Mouse (Mus musculus) hindbrain, embryonic 11.5 days (tissue): ENCODE data around the gene Strap. TPM values are rescaled to one million over a fixed set of nuclear protein-coding genes. Genes with fewer than 3 reads are reported as not detected.

ENCODE experiments used
- ATAC-seq: fragments of 200-750 bp; cut with Nextera tagmentation; 2 replicates; pipeline ENCODE4 v1.8.0; 2017; ENCODE audit warnings: mild to moderate bottlenecking, moderate TSS enrichment, moderate library complexity; ENCODE audit not compliant: low FRiP score
- DNase-seq: peaks from one replicate; pipeline ENCODE4 v3.0.0-alpha.2; 2015; ENCODE audit warnings: low spot score
- H3K27ac ChIP-seq: fragments of 300-500 bp; sonication (generic); 2 replicates; pipeline ENCODE4 v1.5.1; 2014; ENCODE audit warnings: mild to moderate bottlenecking, low read depth, low read length
- H3K27me3 ChIP-seq: fragments of 300-500 bp; sonication (generic); 2 replicates; pipeline ENCODE4 v1.6.1; 2014; ENCODE audit warnings: mild to moderate bottlenecking, low read length, moderate library complexity, mixed read lengths; ENCODE audit not compliant: control insufficient read depth, insufficient read depth
- H3K36me3 ChIP-seq: fragments of 300-500 bp; sonication (generic); 2 replicates; pipeline ENCODE4 v1.6.1; 2014; ENCODE audit warnings: mild to moderate bottlenecking, low read length, moderate library complexity, mixed read lengths; ENCODE audit not compliant: control insufficient read depth, insufficient read depth
- H3K4me1 ChIP-seq: fragments of 300-500 bp; sonication (generic); replicated peaks from 2 replicates; pipeline ENCODE4 v1.6.1; 2014; ENCODE audit warnings: low read length, mixed read lengths; ENCODE audit not compliant: control insufficient read depth, insufficient read depth
- H3K4me2 ChIP-seq: fragments of 300-500 bp; sonication (generic); replicated peaks from 2 replicates; pipeline ENCODE4 v1.6.1; 2014; ENCODE audit warnings: mild to moderate bottlenecking, low read depth, low read length
- H3K4me3 ChIP-seq: fragments of 300-500 bp; sonication (generic); 2 replicates; pipeline ENCODE4 v1.5.1; 2014; ENCODE audit warnings: low read depth, low read length
- H3K9ac ChIP-seq: fragments of 300-500 bp; sonication (generic); 2 replicates; pipeline ENCODE4 v1.6.1; 2014; ENCODE audit warnings: low read depth, low read length
- H3K9me3 ChIP-seq: fragments of 300-500 bp; sonication (generic); 2 replicates; pipeline ENCODE4 v1.6.1; 2016; ENCODE audit warnings: low read length; ENCODE audit not compliant: control insufficient read depth
- WGBS: fragments of 180-500 bp; shearing (Covaris S2); extraction: QIAGEN DNeasy Blood & Tissue Kit; methylation state at CpG from one replicate; pipeline ENCODE4 v1.1.7; 2014; 5-methylcytosine and 5-hydroxymethylcytosine counted together
- polyA plus RNA-seq: library from polyadenylated mRNA; unstranded; fragments of >200 nt; fragmentation: Nextera tagmentation; extraction: Ambion mirVana; gene quantifications from 2 replicates; pipeline ENCODE4 v1.2.1, GENCODE M21; 2014

Gene Strap
- polyA plus RNA-seq, 1 experiment from 2014 or later = 245 TPM

DNA sequence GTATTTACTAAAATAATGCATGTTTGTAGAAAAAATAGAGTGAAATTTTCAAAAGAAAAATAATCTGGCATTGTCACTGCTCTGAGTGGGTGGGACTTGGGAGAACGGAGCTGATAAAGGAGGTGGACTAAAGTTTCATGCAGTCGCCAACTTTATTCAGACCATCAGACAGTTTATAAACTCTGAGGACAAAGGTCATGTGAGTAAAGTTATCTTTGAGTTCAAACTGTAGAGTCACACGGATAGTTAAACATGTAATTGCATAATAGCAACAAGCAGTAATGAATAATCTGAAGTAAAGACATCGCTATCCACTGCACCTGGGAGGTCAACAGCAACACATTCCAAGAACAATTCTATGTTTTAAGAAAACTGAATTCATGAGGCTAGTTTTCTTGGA lies 9.8 kb downstream of the Strap start:
- Histone ChIP-seq H3K9ac (no peak overlapping the region), H3K4me3 (no peak overlapping the region), H3K9me3 (no peaks in the 10 kb centered on the region), H3K4me2 (no peak overlapping the region), H3K36me3 (peaks cover 11% of the 10 kb centered on the region; the same call in 1 of the 2 replicates), H3K4me1 (no peaks in the 10 kb centered on the region), H3K27ac (no peak overlapping the region), H3K27me3 (no peaks in the 10 kb centered on the region)
- WGBS = 96% methylated on average over 4 of the region's 4 CpGs
- no peak for ATAC-seq
- DNase-seq = no peak

DNA sequence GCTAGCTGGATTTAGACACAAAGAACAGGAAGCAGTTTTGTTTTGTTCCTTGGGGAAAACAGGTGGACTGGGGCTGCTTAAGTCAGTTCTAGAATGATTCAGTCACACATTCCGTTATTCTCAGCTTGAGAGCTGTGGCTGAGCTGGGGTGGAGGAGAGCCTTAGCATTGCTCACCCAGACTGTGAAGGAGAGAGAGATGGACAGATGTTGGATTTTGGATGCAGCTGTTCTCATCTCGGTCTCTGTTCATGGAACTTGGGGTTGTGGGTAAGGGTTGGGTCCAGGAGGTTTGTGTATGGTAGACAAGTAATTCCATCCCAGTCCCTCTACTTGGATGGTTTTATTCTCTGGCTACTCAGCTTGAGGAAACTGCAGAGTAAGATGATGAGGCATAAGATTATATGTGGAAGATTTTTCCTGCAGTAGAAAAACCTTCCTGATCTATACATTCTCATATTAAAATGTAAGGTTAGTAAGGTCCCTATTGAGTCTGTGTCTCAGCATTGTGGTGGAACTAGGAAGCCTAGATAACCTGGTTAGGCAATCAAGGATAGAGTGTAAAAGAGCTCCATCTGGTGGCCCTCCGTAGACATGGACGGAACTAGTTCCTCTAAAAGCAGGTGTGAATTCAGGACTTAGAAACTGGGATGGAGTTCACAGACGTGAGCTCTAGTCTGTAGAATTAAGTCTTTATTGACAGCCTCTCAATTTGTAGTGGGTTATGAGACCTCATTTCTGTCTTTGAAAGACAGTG lies 12.5 kb downstream of the Strap start:
- DNase-seq = peak; percentile 42
- H3K36me3 ChIP-seq = peaks cover 10% of the 10 kb centered on the region; the same call in 1 of the 2 replicates

DNA sequence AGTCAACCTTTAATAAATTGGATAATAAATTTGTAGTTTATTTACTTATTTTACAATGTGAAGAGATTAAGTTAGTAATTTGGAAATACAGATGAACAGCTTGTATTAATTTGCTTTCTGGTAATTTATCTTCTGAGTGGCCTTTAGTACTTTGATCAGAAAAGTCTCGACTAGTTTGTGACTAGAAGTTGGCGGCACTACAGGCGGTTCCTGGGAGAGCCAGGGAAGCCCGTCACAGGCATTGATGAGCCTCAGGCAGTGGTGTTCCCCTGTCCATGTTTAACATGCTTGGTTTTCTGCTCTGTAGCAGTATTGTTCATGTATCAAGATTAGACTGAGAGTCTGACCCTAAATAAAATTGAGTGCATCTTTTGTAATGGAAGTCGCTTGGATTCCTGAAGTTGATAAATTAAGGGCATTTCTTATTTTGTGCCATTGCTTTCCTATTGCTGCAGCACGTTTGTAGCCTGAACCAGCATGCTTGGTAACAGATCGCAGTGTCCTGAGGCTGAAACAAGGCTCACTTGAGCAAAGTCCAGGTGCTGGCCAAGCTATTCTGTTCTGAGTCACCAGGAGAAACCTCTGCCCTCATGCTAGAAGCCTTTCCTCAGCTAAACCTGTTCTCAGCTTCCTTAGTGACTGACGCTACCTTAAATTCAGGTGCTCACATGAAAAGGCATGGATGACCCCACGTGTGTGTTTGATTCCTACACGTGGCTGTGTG lies 16.8 kb downstream of the Strap start:
- 91% methylated on average over 10 of the region's 10 CpGs for WGBS

More for the DNA sequence above, 12.5 kb downstream of the Strap start:
- 81% methylated on average over 5 of the region's 5 CpGs for WGBS
- no peak overlapping the region for H3K27ac ChIP-seq
- no peak overlapping the region for H3K4me3 ChIP-seq
- no peak overlapping the region for H3K9ac ChIP-seq
- no peaks in the 10 kb centered on the region for H3K27me3 ChIP-seq
- no peaks in the 10 kb centered on the region for H3K4me1 ChIP-seq
- no peak overlapping the region for H3K4me2 ChIP-seq
- ATAC-seq = no peak
- no peaks in the 10 kb centered on the region for H3K9me3 ChIP-seq

DNA sequence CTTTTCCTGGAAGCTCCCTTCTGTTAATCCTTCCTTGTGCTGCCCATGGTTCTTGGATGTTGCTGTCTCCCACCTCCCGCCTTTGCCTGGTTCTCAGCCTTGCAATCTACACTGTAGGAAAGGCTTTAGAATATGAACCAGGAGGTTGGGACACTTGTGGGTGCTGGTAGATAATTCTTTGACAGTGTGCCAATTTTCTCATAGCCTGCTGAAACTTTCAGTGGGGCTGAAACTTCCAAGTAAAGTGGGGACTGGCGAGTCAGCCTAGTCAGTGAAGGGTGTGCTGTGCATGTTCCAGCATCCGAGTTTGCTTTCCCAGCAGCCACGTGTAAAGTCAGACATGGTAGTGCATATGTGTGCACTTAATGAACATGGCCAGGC lies 17.4 kb downstream of the Strap start:
- H3K4me2 ChIP-seq = no peak overlapping the region

More for the DNA sequence above, 16.8 kb downstream of the Strap start:
- Histone ChIP-seq H3K4me1 (0 out of 2 replicates have a peak, but pooled peaks cover 3% of the 10 kb centered on the region), H3K9me3 (no peaks in the 10 kb centered on the region), H3K9ac (no peak overlapping the region), H3K36me3 (peaks cover 4% of the 10 kb centered on the region; the same call in 1 of the 2 replicates), H3K4me3 (no peak overlapping the region), H3K27ac (no peak overlapping the region), H3K27me3 (no peaks in the 10 kb centered on the region), H3K4me2 (no peak overlapping the region)
- ATAC-seq (no peak), DNase-seq (no peak)

DNA sequence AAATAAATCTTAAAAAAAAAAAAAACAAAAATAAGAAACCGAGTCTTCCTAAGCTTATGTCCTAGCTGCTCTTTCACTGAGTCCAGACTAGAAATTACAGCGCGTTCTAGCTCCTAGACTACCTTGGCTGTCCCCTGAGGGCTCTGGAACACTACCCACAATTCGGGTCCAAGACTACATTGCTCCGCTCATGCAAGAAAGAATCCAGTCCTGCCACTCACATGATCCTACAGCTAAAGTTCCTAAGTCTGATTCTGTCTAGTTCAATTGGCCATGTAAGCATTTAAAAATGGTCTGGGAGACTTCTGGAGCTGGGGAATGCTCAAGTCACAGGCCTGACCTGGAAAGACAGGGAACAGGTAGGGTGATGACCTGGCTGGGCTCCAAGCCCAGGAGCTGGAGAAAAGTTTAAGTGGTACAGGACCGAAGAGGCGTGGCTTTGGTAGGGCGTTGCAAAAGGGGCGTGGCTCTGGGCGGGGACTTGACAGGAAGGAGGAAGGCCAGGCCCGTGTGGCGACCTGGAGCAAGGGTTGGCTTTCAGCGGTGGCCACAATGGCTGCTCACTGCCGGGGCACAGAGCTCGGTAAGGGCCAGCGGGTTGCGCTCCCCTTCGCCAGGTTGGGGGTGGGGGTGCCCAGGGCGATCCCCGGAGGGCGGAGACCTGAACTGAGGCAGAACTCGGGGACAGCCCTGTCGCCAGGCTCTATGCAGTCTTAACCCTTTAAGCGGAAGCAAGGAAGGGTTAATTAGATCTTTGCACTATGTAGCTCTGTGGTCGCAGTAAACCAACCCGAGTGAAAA lies 19.4 kb downstream of the Strap start, which contains the start of gene Dera:
Gene Dera, plus strand, starts transcription at position 491 of the 801 bp plus-strand sequence.
- Histone ChIP-seq H3K4me2 (peak within 1 kb of the TSS; percentile 51), H3K9ac (peak within 1 kb of the TSS; percentile 68), H3K27ac (peak within 1 kb of the TSS; percentile 39; the same call in 1 of the 2 replicates), H3K9me3 (no peaks in the 10 kb centered on the region), H3K4me1 (0 out of 2 replicates have a peak, but pooled peaks cover 3% of the 10 kb centered on the region), H3K4me3 (peak within 1 kb of the TSS; percentile 63), H3K36me3 (peaks cover 4% of the 10 kb centered on the region; the same call in 1 of the 2 replicates), H3K27me3 (no peaks in the 10 kb centered on the region)
- DNase-seq (peak; percentile 87), ATAC-seq (peak; percentile 90)
- 13% methylated on average over 26 of the region's 26 CpGs for WGBS

More for the DNA sequence above, 17.4 kb downstream of the Strap start:
- Histone ChIP-seq H3K9me3 (no peaks in the 10 kb centered on the region), H3K27ac (no peak overlapping the region), H3K36me3 (peaks cover 4% of the 10 kb centered on the region; the same call in 1 of the 2 replicates), H3K4me3 (no peak overlapping the region), H3K9ac (no peak overlapping the region), H3K27me3 (no peaks in the 10 kb centered on the region), H3K4me1 (0 out of 2 replicates have a peak, but pooled peaks cover 3% of the 10 kb centered on the region)
- WGBS = 95% methylated on average over 4 of the region's 4 CpGs
- DNase-seq (no peak), ATAC-seq (no peak)

DNA sequence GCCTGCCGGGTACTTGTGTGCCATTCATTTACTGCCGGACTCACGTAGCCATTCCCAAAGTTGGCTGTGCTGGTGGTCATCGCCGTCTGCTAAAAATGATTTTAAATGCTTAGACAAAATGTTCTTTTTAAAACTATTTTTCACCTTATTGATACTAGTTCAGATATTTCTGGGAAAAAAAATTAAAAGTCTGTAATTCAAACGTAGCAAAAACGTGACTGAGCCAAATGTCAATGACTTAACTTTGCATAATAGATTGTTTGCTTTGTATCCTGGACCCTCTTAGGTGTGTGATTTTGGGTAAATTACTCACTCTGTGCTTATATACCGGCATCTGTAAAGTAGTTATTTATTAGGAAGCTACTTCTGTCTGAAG lies 20.0 kb downstream of the Strap start:
- Histone ChIP-seq H3K36me3 (no peaks in the 10 kb centered on the region; the same call in 1 of the 2 replicates), H3K4me2 (peak overlapping the region; percentile 51), H3K27me3 (no peaks in the 10 kb centered on the region), H3K9ac (peak overlapping the region; percentile 68), H3K27ac (no peak overlapping the region), H3K4me1 (0 out of 2 replicates have a peak, but pooled peaks cover 3% of the 10 kb centered on the region), H3K4me3 (peak overlapping the region; percentile 63), H3K9me3 (no peaks in the 10 kb centered on the region)
- ATAC-seq (peak; percentile 15; the same call in 1 of the 2 replicates), DNase-seq (no peak)
- 7% methylated on average over 8 of the region's 8 CpGs for WGBS

DNA sequence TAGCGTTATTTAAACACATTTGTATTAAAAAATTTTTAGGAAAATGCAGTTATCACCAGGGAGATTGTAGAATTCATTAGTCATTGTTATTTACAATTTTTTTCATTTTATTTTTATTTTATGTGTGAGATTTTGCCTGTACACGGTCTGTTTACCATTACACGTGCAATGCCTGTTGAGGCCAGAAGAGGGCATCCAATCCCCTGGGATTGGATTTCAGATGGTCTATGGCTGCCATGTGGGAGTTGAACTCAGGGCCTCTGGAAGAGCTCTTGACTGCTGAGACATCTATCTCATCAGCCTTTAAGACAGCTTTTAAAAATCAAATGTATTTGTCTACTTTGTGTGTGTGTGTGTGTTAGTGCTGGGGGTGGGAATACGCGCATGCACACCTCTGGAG lies 21.4 kb downstream of the Strap start:
- Histone ChIP-seq H3K27ac (no peak overlapping the region), H3K4me2 (no peak overlapping the region), H3K36me3 (no peaks in the 10 kb centered on the region), H3K4me1 (0 out of 2 replicates have a peak, but pooled peaks cover 3% of the 10 kb centered on the region), H3K27me3 (no peaks in the 10 kb centered on the region), H3K9ac (no peak overlapping the region), H3K9me3 (no peaks in the 10 kb centered on the region), H3K4me3 (no peak overlapping the region)
- 68% methylated on average over 5 of the region's 5 CpGs for WGBS
- DNase-seq (peak; percentile 47), ATAC-seq (no peak)

DNA sequence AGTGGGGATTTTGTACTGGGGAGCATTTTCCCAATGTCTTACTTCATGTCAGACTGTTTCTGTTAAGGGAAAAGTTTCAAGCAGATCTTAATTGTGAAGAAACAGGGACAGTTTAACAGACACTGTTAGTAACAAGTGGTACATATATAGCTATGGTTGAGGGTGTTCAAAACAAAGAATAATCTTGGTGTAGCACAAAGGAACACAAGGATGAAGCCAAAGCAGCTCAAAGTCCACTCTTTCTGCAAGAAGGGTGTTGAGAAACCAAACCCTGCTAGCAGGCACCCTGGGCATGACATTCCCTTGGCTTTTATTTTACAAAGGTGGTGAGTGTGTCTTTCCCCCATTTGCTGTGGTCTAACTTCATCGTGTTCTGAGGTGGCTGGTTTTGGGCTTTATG lies 23.0 kb downstream of the Strap start:
- Histone ChIP-seq H3K9me3 (no peaks in the 10 kb centered on the region), H3K27me3 (no peaks in the 10 kb centered on the region), H3K9ac (no peak overlapping the region), H3K4me1 (0 out of 2 replicates have a peak, but pooled peaks cover 3% of the 10 kb centered on the region), H3K27ac (no peak overlapping the region), H3K4me3 (no peak overlapping the region), H3K4me2 (no peak overlapping the region), H3K36me3 (no peaks in the 10 kb centered on the region)
- DNase-seq (no peak), ATAC-seq (no peak)
- 86% methylated on average over 1 of the region's 1 CpGs for WGBS
